Mouse (Mus musculus) yolk sac, embryonic 10.5 days (tissue): ENCODE data around the gene Gm20425.

Experiments used
- DNase-seq: peaks from one replicate; pipeline ENCODE4 v3.0.0-alpha.2; 2017; ENCODE audit warnings: low spot score

Gm20425 gene

GRCm38 (mm10) chr9:103153286-103153685, 76.8 kb downstream of the Gm20425 start:
- DNase-seq: no peak

DNA sequence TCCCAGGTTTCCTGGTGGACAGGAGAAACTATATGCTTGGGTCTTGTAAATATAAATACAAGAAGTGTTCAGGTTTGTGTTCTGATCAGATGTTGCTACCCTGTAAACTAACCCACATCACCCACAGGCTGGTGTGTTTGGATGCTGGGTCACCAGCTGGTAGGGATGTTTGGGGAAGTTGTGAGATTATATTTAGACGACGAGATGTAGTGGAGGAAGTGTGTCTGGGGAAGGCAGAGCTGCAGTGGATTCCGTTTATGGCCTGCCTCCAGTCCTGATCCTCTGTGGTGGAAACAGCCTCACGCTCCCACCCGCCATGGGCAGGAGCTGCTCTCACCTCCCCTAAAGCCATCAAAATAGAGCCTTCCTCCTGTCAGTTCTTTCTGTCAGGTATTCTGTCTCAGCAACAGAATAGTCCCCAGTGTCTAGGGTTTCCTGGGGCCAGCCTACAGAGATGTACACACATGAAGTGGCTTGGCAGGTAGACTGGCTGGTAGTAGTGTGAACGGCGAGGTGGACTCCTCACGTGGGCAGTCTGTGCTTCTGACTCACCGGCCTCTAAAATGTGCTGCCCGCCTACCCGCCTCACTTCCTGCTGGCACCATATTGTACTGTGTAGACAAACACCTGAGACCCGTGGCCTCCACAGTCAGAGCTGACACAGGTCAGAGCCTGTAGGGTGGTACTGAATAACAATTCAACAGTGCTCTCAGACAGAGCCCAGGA, 80.9 kb downstream of the Gm20425 start:
- DNase-seq: no peak

- no peak for DNase-seq
These were observed 83.0 kb downstream of the Gm20425 start for GRCm38 (mm10) chr9:103147103-103147502.

GRCm38 (mm10) chr9:103146703-103147102, 83.4 kb downstream of the Gm20425 start:
- DNase-seq: no peak

GRCm38 (mm10) chr9:103146257-103146656, 83.8 kb downstream of the Gm20425 start:
- no peak for DNase-seq

DNA sequence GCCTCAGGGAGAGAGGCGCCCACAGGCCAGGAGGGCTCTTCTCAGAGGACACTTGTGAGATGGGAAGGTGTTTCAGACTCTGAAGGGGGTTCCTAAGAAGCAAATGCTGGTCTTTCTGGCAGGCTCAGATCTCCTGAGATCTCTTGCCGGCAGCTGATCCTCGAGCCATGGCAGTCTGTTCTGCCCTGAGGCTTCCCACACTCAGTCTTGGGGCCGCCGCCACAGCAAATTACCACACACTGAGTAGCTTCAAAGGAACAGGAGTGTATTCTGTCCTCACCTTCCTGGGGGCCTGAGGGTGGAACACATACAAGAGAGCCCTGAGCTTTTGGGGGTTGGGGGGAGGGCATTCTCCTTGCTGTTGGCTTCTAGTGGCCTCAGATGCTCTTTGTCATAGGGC, 84.8 kb downstream of the Gm20425 start:
- no peak for DNase-seq

GRCm38 (mm10) chr9:103143881-103144280, 86.2 kb downstream of the Gm20425 start:
- no peak for DNase-seq

GRCm38 (mm10) chr9:103141266-103141665, 88.8 kb downstream of the Gm20425 start:
- peak; percentile 81 for DNase-seq

DNA sequence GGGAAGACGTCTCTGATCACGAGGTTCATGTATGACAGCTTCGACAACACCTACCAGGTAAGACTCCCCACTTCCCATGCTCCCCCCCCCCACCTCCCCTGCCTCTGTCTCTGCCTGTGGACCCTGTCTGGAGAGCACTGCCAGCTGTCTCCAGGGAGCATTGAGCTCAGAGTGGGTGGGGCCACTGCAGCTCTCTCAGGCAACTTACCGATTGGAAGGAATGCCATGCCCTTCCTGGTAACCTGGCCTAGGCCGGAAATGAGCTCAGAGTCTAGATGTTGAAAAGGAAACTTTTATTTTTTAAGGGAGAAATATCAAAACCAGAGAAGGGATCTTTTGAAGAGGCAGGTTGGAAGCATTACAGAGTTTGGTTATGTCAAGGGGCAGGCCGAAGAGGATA, 89.7 kb downstream of the Gm20425 start:
- DNase-seq: no peak
